Mouse (Mus musculus): ENCODE measurements at regions not wholly inside any gene's neighbourhood (a gene's known extent, or its start where the extent isn't known, plus 50 kb on each side); places are given as distances from the start of the nearest gene placed in this dataset.

GRCm38 (mm10) chr2:21943676-21944075 lies 283.6 kb upstream of the Myo3a start:
- no peak overlapping the region for H3K4me2 ChIP-seq
- no peak for ATAC-seq (replicated peaks; ENCODE audit: low FRiP score)
- WGBS, result 80% methylated on average over 2 of the region's 2 CpGs

GRCm38 (mm10) chr2:21946484-21946883 lies 280.8 kb upstream of the Myo3a start:
- ATAC-seq (replicated peaks; ENCODE audit: low FRiP score), result no peak
- Histone ChIP-seq H3K4me2 (no peak overlapping the region), H3K27ac (ENCODE audit: low read depth, low read length) (no peak overlapping the region), H3K9ac (ENCODE audit: low read depth, low read length) (no peak overlapping the region), H3K4me1 (replicated peaks; ENCODE audit: control insufficient read depth, insufficient read depth, low read length) (no peaks in the 10 kb centered on the region), H3K27me3 (replicated peaks; ENCODE audit: control insufficient read depth, insufficient read depth, low read length) (no peaks in the 10 kb centered on the region), H3K4me3 (ENCODE audit: low read depth, low read length) (no peak overlapping the region), H3K36me3 (ENCODE audit: control insufficient read depth, insufficient read depth, low read length) (no peaks in the 10 kb centered on the region), H3K9me3 (ENCODE audit: control insufficient read depth, low read length) (no peaks in the 10 kb centered on the region)
- WGBS, result 90% methylated on average over 2 of the region's 2 CpGs
- no peak for DNase-seq (ENCODE audit: low spot score)

More at GRCm38 (mm10) chr2:21943676-21944075, 283.6 kb upstream of the Myo3a start:
- no peak overlapping the region for H3K9ac ChIP-seq (ENCODE audit: low read depth, low read length)
- no peak overlapping the region for H3K4me3 ChIP-seq (ENCODE audit: low read depth, low read length)
- no peak for DNase-seq (ENCODE audit: low spot score)
- no peak overlapping the region for H3K27ac ChIP-seq (ENCODE audit: low read depth, low read length)
- H3K9me3 ChIP-seq (ENCODE audit: control insufficient read depth, low read length), result no peaks in the 10 kb centered on the region
- H3K36me3 ChIP-seq (ENCODE audit: control insufficient read depth, insufficient read depth, low read length), result no peaks in the 10 kb centered on the region
- H3K27me3 ChIP-seq (replicated peaks; ENCODE audit: control insufficient read depth, insufficient read depth, low read length), result no peaks in the 10 kb centered on the region
- no peaks in the 10 kb centered on the region for H3K4me1 ChIP-seq (replicated peaks; ENCODE audit: control insufficient read depth, insufficient read depth, low read length)

GRCm38 (mm10) chr2:21951279-21951678 lies 276.0 kb upstream of the Myo3a start:
- H3K4me3 ChIP-seq (ENCODE audit: low read depth, low read length), result no peak overlapping the region
- H3K27me3 ChIP-seq (replicated peaks; ENCODE audit: control insufficient read depth, insufficient read depth, low read length), result no peaks in the 10 kb centered on the region
- no peak for ATAC-seq (replicated peaks; ENCODE audit: low FRiP score)
- no peaks in the 10 kb centered on the region for H3K36me3 ChIP-seq (ENCODE audit: control insufficient read depth, insufficient read depth, low read length)
- WGBS, result 57% methylated on average over 3 of the region's 3 CpGs
- H3K9me3 ChIP-seq (ENCODE audit: control insufficient read depth, low read length), result no peaks in the 10 kb centered on the region
- no peak overlapping the region for H3K9ac ChIP-seq (ENCODE audit: low read depth, low read length)
- DNase-seq (ENCODE audit: low spot score), result no peak
- no peak overlapping the region for H3K4me2 ChIP-seq
- no peak overlapping the region for H3K27ac ChIP-seq (ENCODE audit: low read depth, low read length)
- H3K4me1 ChIP-seq (replicated peaks; ENCODE audit: control insufficient read depth, insufficient read depth, low read length), result no peaks in the 10 kb centered on the region

- no peak overlapping the region for H3K9ac ChIP-seq (ENCODE audit: low read depth, low read length)
- no peak overlapping the region for H3K27ac ChIP-seq (ENCODE audit: low read depth, low read length)
- 73% methylated on average over 3 of the region's 3 CpGs for WGBS
- H3K9me3 ChIP-seq (ENCODE audit: control insufficient read depth, low read length), result no peaks in the 10 kb centered on the region
- 0 out of 2 replicates have a peak, but pooled peaks cover 2% of the 10 kb centered on the region for H3K4me1 ChIP-seq (replicated peaks; ENCODE audit: control insufficient read depth, insufficient read depth, low read length)
- ATAC-seq (replicated peaks; ENCODE audit: low FRiP score) (no peak), DNase-seq (ENCODE audit: low spot score) (no peak)
- no peak overlapping the region for H3K4me2 ChIP-seq
- no peaks in the 10 kb centered on the region for H3K36me3 ChIP-seq (ENCODE audit: control insufficient read depth, insufficient read depth, low read length)
- H3K4me3 ChIP-seq (ENCODE audit: low read depth, low read length), result no peak overlapping the region
- no peaks in the 10 kb centered on the region for H3K27me3 ChIP-seq (replicated peaks; ENCODE audit: control insufficient read depth, insufficient read depth, low read length)
These were observed 271.0 kb upstream of the Myo3a start for GRCm38 (mm10) chr2:21956112-21956963.

- Histone ChIP-seq H3K9ac (ENCODE audit: low read depth, low read length) (no peak overlapping the region), H3K4me1 (replicated peaks; ENCODE audit: control insufficient read depth, insufficient read depth, low read length) (peaks cover 4% of the 10 kb centered on the region; the same call in 1 of the 2 replicates), H3K4me2 (peak overlapping the region; percentile 49), H3K27ac (ENCODE audit: low read depth, low read length) (no peak overlapping the region), H3K9me3 (ENCODE audit: control insufficient read depth, low read length) (no peaks in the 10 kb centered on the region), H3K27me3 (replicated peaks; ENCODE audit: control insufficient read depth, insufficient read depth, low read length) (no peaks in the 10 kb centered on the region), H3K36me3 (ENCODE audit: control insufficient read depth, insufficient read depth, low read length) (no peaks in the 10 kb centered on the region), H3K4me3 (ENCODE audit: low read depth, low read length) (peak overlapping the region; percentile 15; the same call in 1 of the 2 replicates)
- ATAC-seq (replicated peaks; ENCODE audit: low FRiP score), result peak; percentile 68
- WGBS, result 0% methylated on average over 3 of the region's 3 CpGs
- no peak for DNase-seq (ENCODE audit: low spot score)
These were observed 268.9 kb upstream of the Myo3a start for GRCm38 (mm10) chr2:21958365-21958764.

- DNase-seq (ENCODE audit: low spot score) (no peak), ATAC-seq (replicated peaks; ENCODE audit: low FRiP score) (0 out of 2 replicates have a peak, but pooled peaks have one; percentile 6)
- peak overlapping the region; percentile 49 for H3K4me2 ChIP-seq
- no peak overlapping the region for H3K9ac ChIP-seq (ENCODE audit: low read depth, low read length)
- no peak overlapping the region for H3K27ac ChIP-seq (ENCODE audit: low read depth, low read length)
- H3K36me3 ChIP-seq (ENCODE audit: control insufficient read depth, insufficient read depth, low read length), result no peaks in the 10 kb centered on the region
- peak overlapping the region; percentile 15; the same call in 1 of the 2 replicates for H3K4me3 ChIP-seq (ENCODE audit: low read depth, low read length)
- 61% methylated on average over 3 of the region's 3 CpGs for WGBS
- no peaks in the 10 kb centered on the region for H3K27me3 ChIP-seq (replicated peaks; ENCODE audit: control insufficient read depth, insufficient read depth, low read length)
- H3K9me3 ChIP-seq (ENCODE audit: control insufficient read depth, low read length), result no peaks in the 10 kb centered on the region
- peaks cover 5% of the 10 kb centered on the region; the same call in 1 of the 2 replicates for H3K4me1 ChIP-seq (replicated peaks; ENCODE audit: control insufficient read depth, insufficient read depth, low read length)
These were observed 268.5 kb upstream of the Myo3a start for GRCm38 (mm10) chr2:21958802-21959201.

GRCm38 (mm10) chr2:21963343-21964026 lies 263.8 kb upstream of the Myo3a start:
- Histone ChIP-seq H3K4me3 (ENCODE audit: low read depth, low read length) (peak overlapping the region; percentile 28), H3K27ac (ENCODE audit: low read depth, low read length) (peak overlapping the region; percentile 74), H3K36me3 (ENCODE audit: control insufficient read depth, insufficient read depth, low read length) (no peaks in the 10 kb centered on the region), H3K9me3 (ENCODE audit: control insufficient read depth, low read length) (no peaks in the 10 kb centered on the region), H3K9ac (ENCODE audit: low read depth, low read length) (no peak overlapping the region), H3K27me3 (replicated peaks; ENCODE audit: control insufficient read depth, insufficient read depth, low read length) (no peaks in the 10 kb centered on the region), H3K4me1 (replicated peaks; ENCODE audit: control insufficient read depth, insufficient read depth, low read length) (peaks cover 9% of the 10 kb centered on the region; the same call in 1 of the 2 replicates), H3K4me2 (peak overlapping the region; percentile 59)
- DNase-seq (ENCODE audit: low spot score), result no peak
- ATAC-seq (replicated peaks; ENCODE audit: low FRiP score), result peak; percentile 49
- 9% methylated on average over 7 of the region's 7 CpGs for WGBS

- DNase-seq (ENCODE audit: low spot score), result peak; percentile 71
- H3K4me2 ChIP-seq, result peak overlapping the region; percentile 59
- H3K27ac ChIP-seq (ENCODE audit: low read depth, low read length), result peak overlapping the region; percentile 74
- peak; percentile 96 for ATAC-seq (replicated peaks; ENCODE audit: low FRiP score)
- WGBS, result under 1% methylated on average over 10 of the region's 10 CpGs
- peak overlapping the region; percentile 28 for H3K4me3 ChIP-seq (ENCODE audit: low read depth, low read length)
- H3K9me3 ChIP-seq (ENCODE audit: control insufficient read depth, low read length), result no peaks in the 10 kb centered on the region
- no peaks in the 10 kb centered on the region for H3K36me3 ChIP-seq (ENCODE audit: control insufficient read depth, insufficient read depth, low read length)
- peaks cover 6% of the 10 kb centered on the region; the same call in 1 of the 2 replicates for H3K4me1 ChIP-seq (replicated peaks; ENCODE audit: control insufficient read depth, insufficient read depth, low read length)
- H3K27me3 ChIP-seq (replicated peaks; ENCODE audit: control insufficient read depth, insufficient read depth, low read length), result no peaks in the 10 kb centered on the region
- H3K9ac ChIP-seq (ENCODE audit: low read depth, low read length), result no peak overlapping the region
These were observed 263.2 kb upstream of the Myo3a start for GRCm38 (mm10) chr2:21964027-21964605.

Data from liver, embryonic 11.5 days (tissue).